Mouse (Mus musculus) lung, postnatal 0 days (tissue): ENCODE data around the gene Shisa9.

Experiments
- CTCF ChIP-seq: IDR thresholded peaks from 2 replicates; pipeline ENCODE4 v1.5.1; 2016; ENCODE audit warnings: antibody characterized with exemption, mild to moderate bottlenecking
- EP300 ChIP-seq: IDR thresholded peaks from 2 replicates; pipeline ENCODE4 v1.6.1; 2016; ENCODE audit warnings: antibody characterized with exemption, mild to moderate bottlenecking, control low read depth

DNA sequence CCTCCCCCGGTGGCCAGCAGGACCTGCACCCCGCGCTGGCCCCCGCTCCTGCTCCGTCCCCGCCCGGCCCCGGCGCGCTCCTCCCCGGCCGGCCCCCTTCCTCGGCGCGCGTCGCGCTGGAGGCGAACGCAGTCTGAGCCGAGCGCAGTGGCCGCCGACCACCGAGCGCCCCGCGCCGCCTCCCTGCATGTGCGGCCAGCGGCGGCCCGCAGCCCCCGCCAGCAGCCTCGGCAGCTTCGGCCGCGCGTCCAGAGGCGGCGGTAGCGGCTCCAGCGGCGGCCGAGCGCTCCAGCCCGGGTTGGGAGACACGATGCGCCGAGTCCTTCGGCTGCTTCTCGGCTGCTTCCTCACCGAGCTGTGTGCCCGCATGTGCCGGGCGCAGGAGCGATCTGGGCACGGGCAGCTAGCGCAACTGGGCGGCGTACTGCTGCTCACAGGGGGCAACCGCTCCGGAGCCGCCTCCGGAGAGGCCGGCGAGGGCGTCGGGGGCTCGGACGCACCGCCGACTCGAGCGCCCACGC, 418 bp downstream of the Shisa9 start:
- no peak; the same call in 1 of the 2 replicates for TF ChIP-seq CTCF
- TF ChIP-seq EP300, result no peak
